Comparison of ENCODE assay signal across 22 mouse cellular contexts in the genomic region with DNA sequence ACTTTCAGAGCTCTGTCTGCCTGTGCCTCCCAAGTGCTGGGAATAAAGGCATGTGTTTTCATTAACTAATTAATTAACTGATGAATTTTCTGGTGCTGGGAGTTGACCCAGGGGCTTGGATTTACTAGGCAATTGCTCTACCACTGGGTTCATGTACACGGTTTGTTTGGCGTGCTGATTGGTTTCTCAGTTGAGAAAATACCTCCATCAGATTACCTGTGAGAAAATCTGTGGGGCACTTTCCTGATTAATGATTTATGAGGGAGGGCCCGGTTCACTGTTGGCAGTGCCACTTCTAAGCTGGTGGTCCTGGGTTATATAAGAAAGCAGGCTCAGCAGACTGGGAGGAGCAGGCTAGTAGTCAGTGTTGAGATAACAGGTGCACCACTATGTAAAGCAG. TPM values are rescaled to one million over a fixed set of nuclear protein-coding genes. Genes with fewer than 3 reads are reported as not detected.
DNase-seq lines count a peak whose midpoint lies in the region; ATAC-seq and TF ChIP-seq lines count a peak whose summit lies in the region.
"Had no signal": no experiment of that assay in that cellular context is flagged by ENCODE, and none has a peak within 500 bp of the region (broad histone marks: within the 10 kb centered on the region; RNA-seq: fewer than 3 reads in every experiment).

No protein-coding gene starts in this region.

- no peak overlapping the region for H3K9ac ChIP-seq in kidney, embryonic 14.5 days (ENCODE audit: low read depth, low read length)
- H3K9ac ChIP-seq in kidney, postnatal 0 days (ENCODE audit: low read depth, low read length): no peak overlapping the region
- H3K9ac ChIP-seq in intestine, embryonic 16.5 days (ENCODE audit: low read depth, low read length): no peak overlapping the region
- no peak overlapping the region for H3K9ac ChIP-seq in hindbrain, embryonic 16.5 days (ENCODE audit: low read depth, low read length)
- H3K9ac ChIP-seq: embryonic facial prominence, embryonic 12.5 days; forebrain, embryonic 15.5 days; heart, embryonic 15.5 days; hindbrain, embryonic 13.5 days had no signal

- 0 out of 2 replicates have a peak, but pooled peaks cover 3% of the 10 kb centered on the region for H3K4me1 ChIP-seq in kidney, embryonic 14.5 days (ENCODE audit: control insufficient read depth, insufficient read depth, low read length)
- 0 out of 2 replicates have a peak, but pooled peaks cover 9% of the 10 kb centered on the region for H3K4me1 ChIP-seq in kidney, postnatal 0 days (replicated peaks; ENCODE audit: insufficient read depth, low read length)
- peaks cover 16% of the 10 kb centered on the region; the same call in 1 of the 2 replicates for H3K4me1 ChIP-seq in intestine, embryonic 16.5 days (ENCODE audit: control insufficient read depth, insufficient read depth, low read length)
- no peaks in the 10 kb centered on the region for H3K4me1 ChIP-seq in hindbrain, embryonic 16.5 days (ENCODE audit: control insufficient read depth, insufficient read depth, low read depth, low read length)
- H3K4me1 ChIP-seq: embryonic facial prominence, embryonic 12.5 days had no signal

- no peak for TF ChIP-seq CTCF in kidney, postnatal 0 days (IDR thresholded peaks at IDR 0.05; ENCODE audit: low read depth)

- H3K4me3 ChIP-seq in kidney, embryonic 14.5 days (ENCODE audit: low read length): no peak overlapping the region
- H3K4me3 ChIP-seq in kidney, postnatal 0 days (replicated peaks; ENCODE audit: low read depth, low read length): no peak overlapping the region
- no peak overlapping the region for H3K4me3 ChIP-seq in intestine, embryonic 16.5 days (ENCODE audit: low read length)
- no peak overlapping the region for H3K4me3 ChIP-seq in hindbrain, embryonic 16.5 days (ENCODE audit: low read length)
- H3K4me3 ChIP-seq: embryonic facial prominence, embryonic 12.5 days; forebrain, embryonic 15.5 days; heart, embryonic 15.5 days; hindbrain, embryonic 13.5 days had no signal

- H3K9me3 ChIP-seq in kidney, embryonic 14.5 days (ENCODE audit: control insufficient read depth, low read length): no peaks in the 10 kb centered on the region
- H3K9me3 ChIP-seq in kidney, postnatal 0 days (replicated peaks; ENCODE audit: low read length): no peaks in the 10 kb centered on the region
- no peaks in the 10 kb centered on the region for H3K9me3 ChIP-seq in intestine, embryonic 16.5 days (ENCODE audit: control insufficient read depth, low read length)
- H3K9me3 ChIP-seq in hindbrain, embryonic 16.5 days (ENCODE audit: control insufficient read depth, low read length): no peaks in the 10 kb centered on the region
- H3K9me3 ChIP-seq: embryonic facial prominence, embryonic 12.5 days; forebrain, embryonic 15.5 days; G1E; heart, embryonic 15.5 days; hindbrain, embryonic 13.5 days had no signal

- no peaks in the 10 kb centered on the region for H3K27me3 ChIP-seq in kidney, embryonic 14.5 days (ENCODE audit: control insufficient read depth, insufficient read depth, low read length)
- no peaks in the 10 kb centered on the region for H3K27me3 ChIP-seq in kidney, postnatal 0 days (ENCODE audit: insufficient read depth, low read length)
- no peaks in the 10 kb centered on the region for H3K27me3 ChIP-seq in intestine, embryonic 16.5 days (replicated peaks; ENCODE audit: control insufficient read depth, insufficient read depth, low read length)
- no peaks in the 10 kb centered on the region for H3K27me3 ChIP-seq in hindbrain, embryonic 16.5 days (replicated peaks; ENCODE audit: control insufficient read depth, insufficient read depth, low read length)
- H3K27me3 ChIP-seq: embryonic facial prominence, embryonic 12.5 days; forebrain, embryonic 15.5 days; heart, embryonic 15.5 days; hindbrain, embryonic 13.5 days had no signal

- no peak overlapping the region for H3K4me2 ChIP-seq in kidney, embryonic 14.5 days (replicated peaks; ENCODE audit: low read depth, low read length)
- H3K4me2 ChIP-seq in kidney, postnatal 0 days (ENCODE audit: low read length): no peak overlapping the region
- no peak overlapping the region for H3K4me2 ChIP-seq in intestine, embryonic 16.5 days (ENCODE audit: low read depth, low read length)
- H3K4me2 ChIP-seq in hindbrain, embryonic 16.5 days (ENCODE audit: low read length): no peak overlapping the region
- H3K4me2 ChIP-seq: embryonic facial prominence, embryonic 12.5 days; forebrain, embryonic 15.5 days; heart, embryonic 11.5 days; heart, embryonic 15.5 days; hindbrain, embryonic 13.5 days had no signal

- peaks cover 2% of the 10 kb centered on the region; the same call in 1 of the 2 replicates for H3K36me3 ChIP-seq in kidney, embryonic 14.5 days (ENCODE audit: control insufficient read depth, insufficient read depth, low read length)
- no peaks in the 10 kb centered on the region for H3K36me3 ChIP-seq in kidney, postnatal 0 days (ENCODE audit: insufficient read depth, low read length)
- H3K36me3 ChIP-seq in intestine, embryonic 16.5 days (ENCODE audit: control insufficient read depth, insufficient read depth, low read length): no peaks in the 10 kb centered on the region
- H3K36me3 ChIP-seq in hindbrain, embryonic 16.5 days (ENCODE audit: control insufficient read depth, insufficient read depth, low read length): no peaks in the 10 kb centered on the region
- H3K36me3 ChIP-seq: embryonic facial prominence, embryonic 12.5 days; heart, embryonic 15.5 days; hindbrain, embryonic 13.5 days had no signal

- peak; percentile 39 for DNase-seq in kidney, adult 11 months
- no peak for DNase-seq in kidney, postnatal 0 days (ENCODE audit: low spot score)
- DNase-seq in kidney, postnatal 36 days: peak; percentile 26 to 56
- DNase-seq in urinary bladder, postnatal 4 days (ENCODE audit: low spot score in 2 of 2): no peak
- DNase-seq: adrenal gland, adult 8-10 months; B cell, adult 2 months; cerebellum, adult 11 months; cerebellum, adult 8-10 months; cerebellum, postnatal 14 days; gastrocnemius, postnatal 10 days; heart, adult 18-20 months; heart, postnatal 14 days had no signal

- no peak for ATAC-seq in kidney, embryonic 14.5 days (ENCODE audit: low FRiP score, low TSS enrichment)
- no peak for ATAC-seq in kidney, postnatal 0 days (replicated peaks; ENCODE audit: low FRiP score, low read depth)
- ATAC-seq in intestine, embryonic 16.5 days: no peak
- no peak for ATAC-seq in hindbrain, embryonic 16.5 days
- ATAC-seq: CD4-positive, CD25-positive, alpha-beta regulatory T cell, adult 4 months; forebrain, embryonic 15.5 days had no signal

- 56% methylated on average over 3 of the region's 3 CpGs for WGBS in kidney, embryonic 14.5 days
- 50% methylated on average over 3 of the region's 3 CpGs for WGBS in kidney, postnatal 0 days
- WGBS in intestine, embryonic 16.5 days: 62% methylated on average over 3 of the region's 3 CpGs
- 56% methylated on average over 3 of the region's 3 CpGs for WGBS in hindbrain, embryonic 16.5 days

- no peak overlapping the region for H3K27ac ChIP-seq in kidney, embryonic 14.5 days (ENCODE audit: low read depth, low read length)
- peak overlapping the region; percentile 19; the same call in 1 of the 2 replicates for H3K27ac ChIP-seq in kidney, postnatal 0 days
- no peak overlapping the region for H3K27ac ChIP-seq in intestine, embryonic 16.5 days (ENCODE audit: low read length)
- H3K27ac ChIP-seq in hindbrain, embryonic 16.5 days (ENCODE audit: low read depth, low read length): no peak overlapping the region
- H3K27ac ChIP-seq: embryonic facial prominence, embryonic 12.5 days; forebrain, embryonic 15.5 days; heart, embryonic 15.5 days; hindbrain, embryonic 13.5 days had no signal

RNA-seq across cellular contexts. Expression of a gene that starts 38.0 kb away (rescaled TPM):
- polyA plus RNA-seq in kidney, embryonic 14.5 days (2014; fragmentation: Nextera tagmentation; extraction: Ambion mirVana): 20.5 and 35.5 TPM in 2 replicates
- 15.9 and 16.5 TPM in 2 replicates for polyA plus RNA-seq in kidney, postnatal 0 days (2015; fragmentation: Nextera tagmentation; extraction: Ambion mirVana)
- 19.7 and 23.6 TPM in 2 replicates for polyA plus RNA-seq in intestine, embryonic 16.5 days (2015; fragmentation: Nextera tagmentation; extraction: Ambion mirVana)
- 36.5 and 41.1 TPM in 2 replicates for polyA plus RNA-seq in hindbrain, embryonic 16.5 days (2015; fragmentation: Nextera tagmentation; extraction: Ambion mirVana)

Comparison
In these comparisons a context has a peak if more than half of its experiments do, and no peak if none do; other contexts are left out.
1. DNase-seq: peak in kidney, adult 11 months (single experiment) and kidney, postnatal 36 days (2 of 2); none in kidney, postnatal 0 days (single experiment) and urinary bladder, postnatal 4 days (0 of 2).